Mouse (Mus musculus): ENCODE measurements around the gene Pepd. TPM values are rescaled to one million over a fixed set of nuclear protein-coding genes. Genes with fewer than 3 reads are reported as not detected.

Gene Pepd
- total RNA-seq, 2 experiments from 2014 or later = 26.0 to 27.1 TPM

- DNase-seq = no peak
Measured at GRCm38 (mm10) chr7:34930263-34930757, 18.1 kb downstream of the Pepd start.

GRCm38 (mm10) chr7:34932631-34933030 lies 20.5 kb downstream of the Pepd start:
- no peak for DNase-seq

GRCm38 (mm10) chr7:34933142-34933541 lies 21.0 kb downstream of the Pepd start:
- DNase-seq = no peak

- no peak for DNase-seq
Measured at GRCm38 (mm10) chr7:34936347-34936746, 24.2 kb downstream of the Pepd start.

GRCm38 (mm10) chr7:34938636-34939261 lies 26.6 kb downstream of the Pepd start:
- no peak for DNase-seq

- DNase-seq = peak; percentile 71
Measured at GRCm38 (mm10) chr7:34939262-34939951, 27.2 kb downstream of the Pepd start.

GRCm38 (mm10) chr7:34939952-34940312 lies 27.8 kb downstream of the Pepd start:
- DNase-seq = no peak

- DNase-seq = no peak
Measured at GRCm38 (mm10) chr7:34943581-34944123, 31.5 kb downstream of the Pepd start.

- no peak for DNase-seq
Measured at GRCm38 (mm10) chr7:34946269-34946925, 34.2 kb downstream of the Pepd start.

GRCm38 (mm10) chr7:34954548-34954947 lies 42.4 kb downstream of the Pepd start:
- DNase-seq = no peak

- DNase-seq = no peak
Measured at GRCm38 (mm10) chr7:34955295-34955694, 43.1 kb downstream of the Pepd start.

GRCm38 (mm10) chr7:34957138-34957537 lies 45.0 kb downstream of the Pepd start:
- DNase-seq = no peak

GRCm38 (mm10) chr7:34963889-34964645 lies 51.9 kb downstream of the Pepd start:
- peak; percentile 51 for DNase-seq

GRCm38 (mm10) chr7:34967362-34967761 lies 55.2 kb downstream of the Pepd start:
- no peak for DNase-seq

- DNase-seq = no peak
Measured at GRCm38 (mm10) chr7:34968749-34969433, 56.7 kb downstream of the Pepd start.

GRCm38 (mm10) chr7:34971826-34972225 lies 59.6 kb downstream of the Pepd start:
- no peak for DNase-seq

GRCm38 (mm10) chr7:34972990-34973440 lies 60.8 kb downstream of the Pepd start:
- DNase-seq = no peak

GRCm38 (mm10) chr7:34973877-34974276 lies 61.7 kb downstream of the Pepd start:
- DNase-seq = no peak

GRCm38 (mm10) chr7:34975913-34976312 lies 63.7 kb downstream of the Pepd start:
- no peak for DNase-seq

- DNase-seq = no peak
Measured at GRCm38 (mm10) chr7:34977403-34977802, 65.2 kb downstream of the Pepd start.

- DNase-seq = no peak
Measured at GRCm38 (mm10) chr7:34981803-34982202, 69.6 kb downstream of the Pepd start.

Measured in gastrocnemius, postnatal 25 days (tissue).